Mouse (Mus musculus) midbrain, embryonic 14.5 days (tissue): ENCODE results near the gene Nsd2. TPM values are rescaled to one million over a fixed set of nuclear protein-coding genes. Genes with fewer than 3 reads are reported as not detected.

ENCODE experiments used
- ATAC-seq: fragments of 200-750 bp; cut with Nextera tagmentation; 2 replicates; pipeline ENCODE4 v1.8.0; 2017; ENCODE audit warnings: moderate number of reproducible peaks, moderate library complexity; ENCODE audit not compliant: low FRiP score, low TSS enrichment
- DNase-seq: peaks from one replicate; pipeline ENCODE4 v3.0.0-alpha.2; 2015
- H3K27ac ChIP-seq: fragments of 300-500 bp; sonication (generic); replicated peaks from 2 replicates; pipeline ENCODE4 v1.5.1; 2014; ENCODE audit warnings: mild to moderate bottlenecking, low read depth, low read length, moderate library complexity
- H3K27me3 ChIP-seq: fragments of 300-500 bp; sonication (generic); 2 replicates; pipeline ENCODE4 v1.6.1; 2014; ENCODE audit warnings: low read length, control low read depth, mixed read lengths; ENCODE audit not compliant: control insufficient read depth, insufficient read depth
- H3K36me3 ChIP-seq: fragments of 300-500 bp; sonication (generic); 2 replicates; pipeline ENCODE4 v1.6.1; 2014; ENCODE audit warnings: low read length, control low read depth; ENCODE audit not compliant: control insufficient read depth, insufficient read depth
- H3K4me1 ChIP-seq: fragments of 300-500 bp; sonication (generic); 2 replicates; pipeline ENCODE4 v1.6.1; 2014; ENCODE audit warnings: mild to moderate bottlenecking, antibody characterized with exemption, low read length, control low read depth; ENCODE audit not compliant: control insufficient read depth, insufficient read depth
- H3K4me2 ChIP-seq: fragments of 300-500 bp; sonication (generic); 2 replicates; pipeline ENCODE4 v1.6.1; 2014; ENCODE audit warnings: mild to moderate bottlenecking, low read length, moderate library complexity
- H3K4me3 ChIP-seq: fragments of 300-500 bp; sonication (generic); replicated peaks from 2 replicates; pipeline ENCODE4 v1.5.1; 2014; ENCODE audit warnings: low read depth, low read length
- H3K9ac ChIP-seq: fragments of 300-500 bp; sonication (generic); replicated peaks from 2 replicates; pipeline ENCODE4 v1.6.1; 2014; ENCODE audit warnings: mild to moderate bottlenecking, low read length, moderate library complexity
- H3K9me3 ChIP-seq: fragments of 300-500 bp; sonication (generic); 2 replicates; pipeline ENCODE4 v1.6.1; 2016; ENCODE audit warnings: low read length, control low read depth, mixed read lengths; ENCODE audit not compliant: control insufficient read depth
- WGBS: fragments of 180-500 bp; shearing (Covaris S2); extraction: QIAGEN DNeasy Blood & Tissue Kit; methylation state at CpG from one replicate; pipeline ENCODE4 v1.1.7; 2014; 5-methylcytosine and 5-hydroxymethylcytosine counted together
- polyA plus RNA-seq: library from polyadenylated mRNA; unstranded; fragments of >200 nt; fragmentation: Nextera tagmentation; extraction: Ambion mirVana; gene quantifications from 2 replicates; pipeline ENCODE4 v1.2.1, GENCODE M21; 2014

Nsd2 gene
- 91.3 and 119 TPM in 2 replicates for polyA plus RNA-seq

DNA sequence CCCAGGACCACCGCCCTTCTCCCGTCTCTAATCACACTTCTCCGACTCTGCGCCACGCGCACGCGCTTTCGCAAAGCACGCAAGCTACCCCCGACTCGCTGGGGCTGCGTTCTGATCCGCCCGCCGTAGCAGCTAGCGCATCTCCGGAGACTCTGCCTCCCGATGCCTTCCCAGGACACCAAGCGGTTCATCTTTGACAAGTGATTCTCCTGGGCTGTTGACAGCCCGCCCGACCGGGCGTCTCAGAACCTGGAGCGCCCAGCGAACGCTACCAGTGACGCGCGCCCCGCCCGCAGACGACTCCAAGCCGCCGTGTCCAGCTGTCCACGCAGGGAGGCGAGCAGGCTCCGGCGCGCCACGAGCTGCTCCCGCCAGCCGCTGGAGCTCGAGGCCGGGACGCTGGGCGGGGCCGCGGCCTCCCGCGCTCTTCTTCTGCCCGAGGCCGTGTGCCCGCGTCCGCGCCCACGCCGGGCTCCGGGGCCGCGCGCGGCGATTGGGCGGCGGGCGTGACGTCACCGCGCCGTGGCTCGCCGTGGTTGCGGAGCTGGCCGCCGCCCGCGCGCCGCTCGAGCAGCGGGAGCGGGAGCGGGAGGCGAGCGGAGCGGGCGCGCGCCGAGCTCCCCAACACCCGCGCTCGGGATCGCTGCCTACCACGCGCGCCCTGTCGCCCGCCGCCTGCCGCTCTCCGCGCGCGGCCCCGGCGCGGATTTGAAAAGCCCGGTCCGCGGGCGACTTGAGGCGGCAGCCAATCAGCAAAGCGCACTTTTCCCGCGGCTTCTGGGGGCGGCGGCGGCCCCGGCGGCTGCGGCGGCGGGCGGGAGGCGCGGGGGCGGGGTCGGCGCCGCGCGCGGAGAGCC, at the start of gene Nsd2:
Gene Nsd2, plus strand, starts transcription at position 850 of the 857 bp plus-strand sequence.
- Histone ChIP-seq H3K27ac (peak within 1 kb of the TSS; percentile 99), H3K36me3 (0 out of 2 replicates have a peak, but pooled peaks cover 5% of the 10 kb centered on the region), H3K4me1 (peaks cover 39% of the 10 kb centered on the region), H3K9me3 (no peaks in the 10 kb centered on the region), H3K27me3 (no peaks in the 10 kb centered on the region), H3K9ac (peak within 1 kb of the TSS; percentile 99), H3K4me2 (peak within 1 kb of the TSS; percentile 85), H3K4me3 (peak within 1 kb of the TSS; percentile 99)
- DNase-seq (peak; percentile 99), ATAC-seq (peak; percentile 91)
- under 1% methylated on average over 105 of the region's 136 CpGs for WGBS

GRCm38 (mm10) chr5:33777195-33777594, 43.3 kb upstream of the Nsd2 start:
- H3K27ac ChIP-seq: no peak overlapping the region

DNA sequence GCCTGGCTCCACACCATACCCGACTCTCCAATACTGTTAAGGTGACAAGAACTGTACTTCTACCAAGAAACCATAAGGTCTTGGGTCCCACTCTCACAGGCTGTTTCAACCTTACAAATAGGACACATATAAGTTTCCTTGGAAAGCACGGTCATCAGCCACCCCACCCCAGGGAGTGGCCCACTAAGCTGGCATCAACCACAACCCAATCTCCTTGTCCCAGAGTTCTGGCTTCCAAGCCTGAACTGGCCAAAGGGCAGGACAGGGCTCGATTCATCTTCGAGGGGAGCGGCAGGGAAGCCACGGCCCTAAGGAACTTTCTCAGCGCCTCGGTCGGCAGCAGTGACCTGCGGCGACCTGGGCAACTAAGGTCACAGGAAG, 38.6 kb upstream of the Nsd2 start:
- no peak for DNase-seq
- 5% methylated on average over 11 of the region's 11 CpGs for WGBS
- peak overlapping the region; percentile 81 for H3K4me2 ChIP-seq
- peak overlapping the region; percentile 84 for H3K4me3 ChIP-seq
- no peak for ATAC-seq
- H3K4me1 ChIP-seq: peaks cover 11% of the 10 kb centered on the region
- H3K27me3 ChIP-seq: no peaks in the 10 kb centered on the region
- peaks cover 10% of the 10 kb centered on the region for H3K36me3 ChIP-seq
- peak overlapping the region; percentile 86 for H3K27ac ChIP-seq
- peak overlapping the region; percentile 90 for H3K9ac ChIP-seq
- H3K9me3 ChIP-seq: no peaks in the 10 kb centered on the region

More at GRCm38 (mm10) chr5:33777195-33777594, 43.3 kb upstream of the Nsd2 start:
- DNase-seq: no peak
- no peak overlapping the region for H3K4me3 ChIP-seq
- H3K9me3 ChIP-seq: no peaks in the 10 kb centered on the region
- H3K27me3 ChIP-seq: no peaks in the 10 kb centered on the region
- no peak for ATAC-seq
- peaks cover 11% of the 10 kb centered on the region for H3K4me1 ChIP-seq
- H3K4me2 ChIP-seq: no peak overlapping the region
- peaks cover 36% of the 10 kb centered on the region for H3K36me3 ChIP-seq
- no peak overlapping the region for H3K9ac ChIP-seq

DNA sequence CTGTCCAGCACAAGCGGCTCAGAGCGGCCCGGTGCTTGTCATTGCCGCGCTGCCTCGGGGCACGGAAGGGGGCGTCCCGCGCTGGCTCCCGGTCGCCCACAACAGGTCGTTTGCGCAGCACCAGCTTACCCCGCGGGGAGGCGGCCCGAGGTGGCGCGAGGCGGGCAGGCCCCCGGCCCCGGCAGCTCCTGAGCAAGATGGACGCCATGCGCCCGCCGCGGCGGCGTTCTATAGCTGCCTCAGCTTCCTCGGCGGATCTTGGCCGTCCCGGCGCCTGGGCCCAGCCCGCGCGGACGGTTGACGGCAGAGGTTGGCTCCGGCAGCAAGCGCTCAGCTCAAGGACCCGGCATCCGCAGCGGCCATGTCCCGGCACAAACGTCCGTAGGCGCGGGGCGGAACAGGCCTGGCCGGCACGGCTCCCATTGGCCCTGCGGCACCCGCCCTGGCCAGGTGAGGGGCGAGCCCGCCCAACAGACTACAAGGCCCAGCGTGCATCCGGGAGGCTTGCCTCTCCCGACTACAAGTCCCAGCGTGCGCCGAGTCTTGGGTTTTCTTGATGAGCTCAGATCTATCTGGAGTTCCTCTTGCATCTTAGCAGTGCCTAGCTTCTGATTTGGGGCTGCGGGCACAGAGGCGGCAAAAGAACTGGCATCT, 38.1 kb upstream of the Nsd2 start, which contains the start of gene Letm1:
Gene Letm1, minus strand, starts transcription at position 473 of the 654 bp plus-strand sequence.
- Histone ChIP-seq H3K4me3 (peak within 1 kb of the TSS; percentile 84), H3K27me3 (no peaks in the 10 kb centered on the region), H3K4me1 (peaks cover 11% of the 10 kb centered on the region), H3K9me3 (no peaks in the 10 kb centered on the region), H3K4me2 (peak within 1 kb of the TSS; percentile 81), H3K36me3 (peaks cover 5% of the 10 kb centered on the region), H3K9ac (peak within 1 kb of the TSS; percentile 90), H3K27ac (peak within 1 kb of the TSS; percentile 86)
- under 1% methylated on average over 65 of the region's 65 CpGs for WGBS
- DNase-seq (peak; percentile 97), ATAC-seq (peak; percentile 99)

GRCm38 (mm10) chr5:33782999-33783390, 37.5 kb upstream of the Nsd2 start:
- DNase-seq (no peak), ATAC-seq (peak; percentile 79)
- H3K27ac ChIP-seq: peak overlapping the region; percentile 86
- 12% methylated on average over 6 of the region's 6 CpGs for WGBS
- H3K4me2 ChIP-seq: peak overlapping the region; percentile 81
- H3K4me1 ChIP-seq: peaks cover 11% of the 10 kb centered on the region
- 0 out of 2 replicates have a peak, but pooled peaks cover under 1% of the 10 kb centered on the region for H3K36me3 ChIP-seq
- peak overlapping the region; percentile 84 for H3K4me3 ChIP-seq
- no peaks in the 10 kb centered on the region for H3K27me3 ChIP-seq
- H3K9ac ChIP-seq: peak overlapping the region; percentile 90
- no peaks in the 10 kb centered on the region for H3K9me3 ChIP-seq

DNA sequence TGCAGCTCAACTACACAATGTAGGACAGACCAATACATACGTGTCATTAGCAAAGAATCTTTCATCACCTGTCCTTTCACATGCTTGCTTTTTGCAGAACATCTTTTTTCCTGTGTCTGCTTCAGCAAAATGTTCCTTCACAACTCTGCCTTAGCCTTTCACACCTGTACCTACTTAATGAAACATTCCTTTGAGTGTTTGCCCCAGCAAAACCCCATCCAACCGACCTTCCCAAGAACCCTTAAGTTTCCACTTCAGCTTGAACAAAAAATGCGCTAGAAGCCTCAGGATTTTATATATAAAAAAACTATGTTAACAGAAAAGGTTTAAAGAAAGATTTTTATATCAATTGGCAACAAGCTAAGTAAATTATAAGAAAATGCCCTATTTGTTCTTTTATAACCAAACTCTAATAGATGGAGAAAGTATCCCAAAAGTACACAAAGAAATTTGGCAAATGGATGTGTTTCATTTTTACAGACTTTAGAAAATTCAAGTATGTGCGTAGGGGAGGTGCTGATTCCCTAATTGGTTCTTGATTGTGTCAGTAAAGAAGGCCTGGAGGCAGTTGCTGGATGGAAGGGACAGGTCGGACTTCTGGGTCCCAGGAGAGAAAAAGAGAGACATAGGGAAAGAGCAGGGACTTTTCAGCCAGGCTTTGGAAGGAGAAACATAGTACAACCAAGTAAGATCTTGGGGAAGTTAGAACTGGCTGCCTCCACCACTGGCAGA, 28.4 kb upstream of the Nsd2 start:
- H3K27ac ChIP-seq: no peak overlapping the region
- no peak overlapping the region for H3K4me2 ChIP-seq
- no peak overlapping the region for H3K9ac ChIP-seq
- H3K4me3 ChIP-seq: no peak overlapping the region
- H3K9me3 ChIP-seq: no peaks in the 10 kb centered on the region
- 82% methylated on average over 5 of the region's 5 CpGs for WGBS
- no peaks in the 10 kb centered on the region for H3K27me3 ChIP-seq
- no peaks in the 10 kb centered on the region for H3K4me1 ChIP-seq
- H3K36me3 ChIP-seq: no peaks in the 10 kb centered on the region
- DNase-seq: no peak
- no peak for ATAC-seq

DNA sequence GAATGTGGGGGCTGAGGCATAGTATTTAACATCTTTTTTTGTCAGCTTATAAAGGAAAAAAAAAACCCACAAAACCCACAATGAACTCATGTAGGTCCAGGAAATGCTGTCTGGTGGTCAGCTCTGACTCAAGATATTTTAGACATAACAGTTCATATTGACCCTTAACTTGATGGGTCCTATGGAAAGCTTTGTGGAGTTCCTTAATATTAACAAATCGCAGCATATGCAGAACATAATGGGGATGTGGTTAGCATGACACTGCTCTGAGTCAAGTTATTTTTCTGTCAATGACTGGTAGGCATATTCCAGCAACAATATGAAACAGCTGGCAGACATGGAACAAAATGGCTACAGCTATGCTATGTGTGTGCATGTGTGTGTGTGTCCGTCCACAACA, 17.2 kb upstream of the Nsd2 start:
- 92% methylated on average over 2 of the region's 2 CpGs for WGBS
- ATAC-seq: no peak

GRCm38 (mm10) chr5:33811519-33811918, 9.0 kb upstream of the Nsd2 start:
- Histone ChIP-seq H3K27me3 (no peaks in the 10 kb centered on the region), H3K4me2 (no peak overlapping the region), H3K36me3 (no peaks in the 10 kb centered on the region), H3K9me3 (no peaks in the 10 kb centered on the region), H3K27ac (no peak overlapping the region), H3K4me1 (no peaks in the 10 kb centered on the region), H3K4me3 (no peak overlapping the region), H3K9ac (no peak overlapping the region)
- 87% methylated on average over 4 of the region's 4 CpGs for WGBS
- DNase-seq (no peak), ATAC-seq (no peak)

More for the DNA sequence above, 17.2 kb upstream of the Nsd2 start:
- no peaks in the 10 kb centered on the region for H3K36me3 ChIP-seq
- no peak overlapping the region for H3K4me3 ChIP-seq
- H3K27ac ChIP-seq: no peak overlapping the region
- H3K9ac ChIP-seq: no peak overlapping the region
- H3K9me3 ChIP-seq: peaks cover 7% of the 10 kb centered on the region
- H3K27me3 ChIP-seq: no peaks in the 10 kb centered on the region
- H3K4me1 ChIP-seq: no peaks in the 10 kb centered on the region
- no peak for DNase-seq
- no peak overlapping the region for H3K4me2 ChIP-seq
